Mouse (Mus musculus) thymus, postnatal 25 days (tissue): ENCODE results near the gene Smarcal1.

ENCODE experiments used
- DNase-seq: peaks from one replicate; pipeline ENCODE4 v3.0.0; 2022

The Smarcal1 gene

DNA sequence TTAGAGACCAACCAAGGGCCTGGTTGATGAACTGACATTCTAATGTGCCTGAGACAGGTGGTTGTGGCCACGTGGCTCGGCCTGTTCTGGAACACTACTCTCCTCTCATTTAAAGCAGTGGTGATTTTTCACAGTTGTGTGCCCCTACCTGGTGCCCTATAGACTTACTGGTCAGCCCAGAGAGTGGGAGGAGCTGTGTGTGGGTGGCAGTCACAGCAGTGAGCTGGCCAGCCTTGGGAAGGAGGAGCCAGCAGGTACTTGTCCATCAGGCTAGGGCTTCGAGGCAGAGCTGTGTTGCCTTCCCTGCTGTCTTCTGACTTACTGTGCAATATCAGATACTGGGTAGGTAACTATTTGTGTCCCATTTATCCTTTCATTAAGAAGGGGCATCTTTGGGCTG, 9.3 kb downstream of the Smarcal1 start:
- DNase-seq: no peak

DNA sequence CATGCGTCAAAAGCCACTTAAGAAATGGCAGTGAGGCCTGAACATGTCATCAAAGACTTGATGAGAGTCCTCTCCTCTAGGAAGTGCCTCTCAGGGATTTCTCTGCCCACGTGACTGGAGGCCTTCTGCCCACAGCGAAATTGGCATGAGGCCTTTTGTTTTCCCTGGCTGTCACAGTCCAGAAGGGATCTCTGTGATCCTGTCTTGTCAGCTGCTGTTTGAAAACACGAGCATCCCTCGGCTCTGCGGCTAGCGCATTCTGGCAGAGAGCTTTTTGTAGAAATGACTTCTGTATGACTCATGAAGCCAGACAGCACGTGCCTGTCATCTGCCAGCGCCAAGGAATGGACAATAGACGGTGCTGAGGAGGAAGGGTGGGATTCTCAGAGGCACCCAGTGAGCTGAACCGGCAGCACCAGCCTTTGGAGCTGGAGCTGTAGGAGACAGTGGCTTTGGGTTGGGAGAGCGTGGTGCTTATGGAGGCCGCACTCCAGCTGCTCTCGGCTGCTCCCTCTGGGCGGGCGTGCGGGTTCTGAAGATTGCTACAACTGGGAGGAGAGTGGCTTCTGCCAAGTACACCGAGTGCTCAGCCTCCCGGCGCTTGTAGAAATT, 10.4 kb downstream of the Smarcal1 start:
- DNase-seq: no peak

DNA sequence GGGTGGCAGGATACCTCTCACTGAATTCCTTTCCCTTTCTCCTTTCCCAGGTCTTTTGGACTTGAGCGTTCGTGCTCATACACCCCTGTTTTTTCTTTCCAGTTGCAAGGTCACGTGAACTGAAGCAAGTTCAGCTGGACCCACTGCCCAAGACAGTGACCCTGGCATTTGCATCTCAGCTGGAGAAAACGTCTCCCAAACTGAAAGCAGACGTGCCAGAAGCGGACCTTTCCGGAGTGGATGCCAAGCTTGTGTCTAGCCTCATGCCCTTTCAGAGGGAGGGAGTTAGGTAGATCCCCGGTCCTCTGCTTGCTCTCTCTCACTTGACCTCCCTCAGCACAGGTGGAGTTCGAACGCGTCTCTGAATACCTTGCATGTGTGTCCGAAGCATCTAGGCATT, 12.6 kb downstream of the Smarcal1 start:
- no peak for DNase-seq

DNA sequence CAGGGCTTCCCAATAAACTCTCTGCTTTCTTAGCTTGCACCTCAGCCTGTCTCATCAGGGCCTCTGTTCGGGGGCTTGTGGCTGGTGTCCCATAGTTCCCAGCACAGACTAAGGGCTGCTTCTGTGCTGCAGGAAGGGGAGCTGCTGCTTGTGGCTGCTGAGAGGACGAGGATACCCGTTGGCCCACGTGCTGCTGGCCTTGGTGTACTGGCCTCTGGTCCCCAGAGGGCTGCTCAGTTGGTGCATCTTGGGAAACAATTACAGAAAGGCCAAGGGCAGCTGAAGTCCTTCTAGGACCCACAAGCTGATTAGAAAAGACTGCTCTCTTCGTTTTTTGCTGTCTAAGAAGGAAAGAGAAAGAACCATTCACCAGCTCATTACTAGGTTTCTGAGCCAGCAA, 13.2 kb downstream of the Smarcal1 start:
- no peak for DNase-seq

DNA sequence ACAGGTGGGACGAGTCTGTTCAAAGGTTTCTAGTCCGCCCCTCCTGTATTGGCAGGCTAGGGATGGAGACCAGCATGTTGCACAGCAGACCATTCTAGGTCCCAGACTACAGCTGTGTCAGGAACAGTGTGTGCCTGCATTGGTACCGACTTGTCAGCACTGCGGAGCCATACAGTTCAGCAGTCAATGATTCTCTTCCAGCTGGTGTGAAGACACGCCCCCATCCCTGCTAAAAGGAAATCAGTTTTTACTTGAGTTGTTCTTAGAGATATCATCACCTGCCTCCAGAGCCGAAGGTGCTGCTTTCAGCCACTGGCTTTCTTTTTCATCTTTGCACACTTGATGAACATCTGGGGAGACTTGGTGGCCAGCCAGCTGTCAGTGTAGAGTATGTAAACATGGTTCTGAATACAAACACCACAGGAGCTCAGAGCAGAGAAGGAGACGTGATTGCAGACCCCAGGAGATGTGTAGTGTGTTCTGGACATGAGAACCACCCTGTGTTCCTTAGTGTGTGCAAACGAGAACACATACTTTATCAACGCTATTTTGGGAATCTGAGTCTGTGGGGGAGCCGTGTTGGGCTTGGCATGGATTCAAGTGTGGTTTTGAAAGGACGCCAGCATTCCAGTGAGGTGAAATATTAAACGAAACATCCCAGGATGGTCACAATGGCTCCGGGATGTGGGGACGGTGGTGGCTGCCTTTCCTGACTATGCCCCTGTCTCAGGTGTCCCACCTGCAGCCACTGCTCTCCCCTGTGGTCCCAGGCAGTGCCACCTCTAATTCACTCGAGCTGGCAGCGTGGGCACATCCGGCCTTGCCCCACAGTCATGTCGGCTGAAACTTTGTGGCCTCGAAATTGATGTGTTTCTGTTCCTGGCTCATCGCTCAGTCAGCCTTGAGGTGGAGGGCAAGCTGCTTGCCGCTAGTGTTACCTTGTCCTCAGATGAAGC, 16.4 kb downstream of the Smarcal1 start:
- DNase-seq: no peak

DNA sequence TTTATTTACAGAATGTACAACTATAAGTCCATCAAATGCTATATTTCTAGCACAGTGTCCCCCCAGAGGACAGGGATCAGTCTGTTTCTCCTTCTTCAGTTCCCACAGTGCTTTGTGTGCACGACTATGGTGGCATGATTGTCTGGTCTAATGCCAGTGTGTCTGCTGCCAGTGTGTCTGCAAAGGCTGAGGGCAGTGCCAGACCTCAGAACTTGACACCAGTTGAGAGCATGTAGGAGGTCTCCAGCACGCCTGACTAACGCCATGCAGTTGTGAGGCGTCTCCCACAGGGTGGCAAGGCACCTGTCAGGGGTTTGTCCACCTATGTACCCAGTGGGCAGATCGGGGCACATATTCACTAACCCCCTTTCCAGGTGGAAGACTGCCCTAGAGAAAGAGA, 17.7 kb downstream of the Smarcal1 start:
- no peak for DNase-seq

DNA sequence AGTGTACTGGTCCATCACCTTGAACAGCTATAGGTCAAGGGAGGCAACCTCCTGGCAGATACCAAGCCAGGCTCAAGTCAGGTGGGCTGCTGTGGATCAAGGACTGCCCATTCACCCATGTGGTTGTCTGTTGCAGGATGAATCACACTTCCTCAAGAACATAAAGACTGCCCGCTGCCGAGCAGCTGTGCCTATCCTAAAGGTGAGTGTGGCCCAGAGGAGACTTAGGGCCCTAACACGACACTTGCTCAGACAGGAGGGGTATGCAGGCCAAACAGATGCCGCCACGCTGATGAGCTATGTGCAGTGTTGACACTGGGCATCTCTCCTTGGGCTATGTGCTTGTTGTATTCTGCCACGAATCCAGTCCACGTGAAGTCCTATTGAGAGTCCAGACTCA, 18.2 kb downstream of the Smarcal1 start:
- DNase-seq: no peak

DNA sequence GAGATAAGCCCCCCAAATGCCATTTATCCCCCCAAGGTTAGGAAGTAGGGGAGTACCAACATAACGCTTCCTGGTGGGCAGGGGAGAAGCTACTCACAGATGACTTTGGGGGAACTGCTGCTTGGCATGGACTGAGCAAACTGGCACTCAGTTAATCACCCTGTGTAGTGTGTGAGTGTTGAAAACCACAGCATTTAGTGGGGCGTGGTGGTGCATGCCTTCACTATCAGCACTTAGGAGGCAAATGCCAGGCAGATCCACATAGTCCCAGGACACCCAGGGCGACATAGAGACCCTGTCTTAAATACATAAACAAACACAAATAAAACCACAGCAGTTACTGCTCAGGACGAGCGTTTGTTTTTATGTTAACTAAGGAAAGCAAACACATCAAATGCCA, 19.1 kb downstream of the Smarcal1 start:
- no peak for DNase-seq

DNA sequence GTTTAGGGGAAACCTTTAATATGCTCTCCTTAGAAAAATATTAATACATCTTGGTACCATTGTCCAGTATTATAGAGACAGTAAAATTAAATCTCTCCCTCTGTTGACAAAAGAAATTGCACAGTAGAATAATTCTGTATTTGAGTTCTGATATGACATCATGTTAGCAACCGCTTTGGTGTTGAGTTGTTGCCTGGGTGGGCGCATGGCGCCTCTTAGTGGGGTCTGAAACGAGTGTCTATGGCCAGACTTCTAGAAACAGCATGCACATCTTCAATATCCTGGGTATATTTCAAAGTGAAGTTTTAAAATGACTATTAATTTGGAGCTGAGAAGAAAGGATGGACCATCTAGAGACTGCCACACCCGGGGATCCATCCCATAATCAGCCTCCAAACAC, 19.8 kb downstream of the Smarcal1 start:
- DNase-seq: no peak

DNA sequence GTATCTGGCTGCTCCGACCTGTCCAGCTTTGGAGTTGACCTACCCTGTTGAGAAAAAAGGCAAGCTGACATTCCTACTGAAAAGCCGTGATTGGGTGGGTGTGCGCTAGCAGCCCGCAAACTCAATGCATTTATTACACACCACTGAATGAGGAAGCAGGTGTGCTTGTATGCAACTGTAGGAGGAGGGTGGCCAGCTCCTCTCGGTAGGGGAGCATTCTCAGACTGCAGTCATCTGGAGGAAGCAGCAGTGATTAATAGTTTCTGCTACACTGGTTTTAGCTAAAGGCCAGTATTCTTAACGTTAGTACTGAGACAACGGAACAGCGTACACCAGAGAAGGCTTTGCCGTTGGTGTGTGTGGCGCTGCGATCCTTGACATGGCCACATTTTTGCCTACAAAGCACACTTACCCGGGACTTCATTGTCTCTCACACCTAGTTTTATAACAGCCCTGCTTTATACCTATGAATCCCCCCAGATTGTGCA, 23.2 kb downstream of the Smarcal1 start:
- no peak for DNase-seq

DNA sequence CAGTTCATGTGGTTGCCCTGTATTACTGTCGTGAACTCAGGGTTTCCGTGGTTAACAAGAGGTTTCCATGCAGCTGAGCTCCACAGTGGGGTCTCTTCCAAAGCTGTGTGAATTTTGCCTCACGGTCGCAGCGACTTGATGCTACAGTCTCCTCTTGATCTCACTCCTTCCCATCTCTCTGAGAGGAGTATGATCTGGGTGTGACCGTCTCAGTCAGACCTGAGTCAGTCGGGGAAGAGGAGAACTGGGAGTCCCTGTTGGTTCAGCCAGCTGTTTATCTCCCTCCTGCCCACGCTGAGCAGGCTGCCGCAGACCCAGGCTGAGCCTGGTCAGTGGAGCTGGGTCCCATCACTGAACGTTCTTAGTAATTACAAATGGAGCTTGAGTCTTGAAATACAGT, 26.1 kb downstream of the Smarcal1 start:
- DNase-seq: no peak

DNA sequence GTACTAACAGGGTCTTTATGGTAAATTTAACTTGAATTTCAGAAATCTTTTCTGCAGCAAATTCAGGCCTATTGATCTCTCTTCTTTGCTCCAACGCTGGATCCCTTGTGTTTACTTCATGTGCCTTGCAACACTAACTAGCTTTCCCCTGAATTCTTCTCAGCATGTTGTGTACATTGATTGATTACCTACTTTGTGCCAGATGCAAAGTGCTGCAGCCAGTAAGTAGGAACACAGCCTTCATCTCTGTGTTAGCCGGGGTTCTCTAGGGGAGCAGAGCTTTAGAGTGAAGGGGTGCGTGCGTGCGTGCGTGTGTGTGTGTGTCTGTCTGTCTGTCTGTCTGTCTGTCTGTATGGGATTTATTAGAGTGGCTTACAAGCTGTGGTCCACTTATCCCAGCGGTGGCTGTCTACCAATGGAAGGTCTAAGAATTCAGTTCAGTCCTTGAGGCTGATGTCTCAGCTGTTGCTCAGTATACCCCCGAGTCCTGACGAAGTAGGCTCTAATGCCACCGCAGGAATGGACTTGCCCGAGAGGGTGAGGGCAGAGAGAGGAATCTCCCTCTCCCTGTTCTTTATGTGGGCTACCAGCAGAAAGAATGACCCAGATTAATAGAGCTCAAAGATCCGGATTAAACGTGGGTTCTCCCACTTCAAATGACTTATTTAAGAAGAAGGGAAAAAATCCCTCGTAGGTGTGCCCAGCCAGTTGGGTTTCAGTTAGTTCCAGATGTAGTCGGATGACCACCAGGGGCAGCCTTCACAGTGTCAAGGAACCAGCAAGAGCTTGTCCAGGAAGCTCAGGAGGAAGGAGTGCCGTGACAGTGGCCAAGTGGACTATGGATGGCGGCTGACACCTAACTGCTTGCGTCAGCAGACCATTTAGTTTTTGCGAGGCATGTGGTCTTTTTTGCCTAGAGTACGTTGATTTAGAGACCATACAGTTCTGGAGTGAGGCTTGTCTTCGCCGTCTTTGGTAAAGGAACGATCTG, 27.1 kb downstream of the Smarcal1 start:
- no peak for DNase-seq

DNA sequence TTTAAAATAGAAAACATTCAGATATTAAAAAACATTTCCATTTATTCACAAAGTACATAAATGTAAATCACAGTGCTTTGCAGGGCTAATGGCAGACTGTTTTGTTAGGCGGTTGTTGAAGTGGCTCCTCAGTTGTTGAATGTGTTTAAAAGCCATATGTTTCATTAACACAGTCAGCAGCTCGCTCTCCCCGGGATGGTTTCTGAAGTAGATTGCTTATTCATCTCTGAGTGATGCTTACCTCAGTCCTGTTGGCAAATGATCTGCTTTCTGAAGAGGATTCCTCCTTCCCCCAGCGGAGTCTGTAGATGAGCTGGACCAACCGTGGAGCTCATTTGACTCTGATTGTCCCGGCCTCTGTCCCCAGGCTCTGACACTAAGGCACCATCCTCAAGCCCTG, 29.1 kb downstream of the Smarcal1 start:
- DNase-seq: no peak

DNA sequence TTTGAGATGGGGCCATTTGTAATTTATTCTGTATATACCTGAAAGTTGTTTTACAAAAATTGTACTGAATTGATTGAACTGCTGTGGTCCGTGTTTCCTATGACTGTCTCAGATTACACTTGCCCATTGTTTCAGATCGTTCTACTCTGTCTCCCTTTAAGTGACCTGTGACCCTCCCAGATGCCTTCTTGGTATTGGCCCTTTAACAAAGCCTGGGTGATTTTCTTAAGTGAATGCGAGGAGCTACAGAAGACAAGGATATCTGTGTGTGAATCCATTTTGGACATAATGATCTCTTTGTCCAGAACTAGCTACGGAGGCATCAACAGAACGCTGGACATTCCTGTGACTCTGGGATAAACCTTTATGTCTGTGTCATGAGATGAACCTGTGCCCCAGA, 52.2 kb downstream of the Smarcal1 start:
- DNase-seq: no peak

DNA sequence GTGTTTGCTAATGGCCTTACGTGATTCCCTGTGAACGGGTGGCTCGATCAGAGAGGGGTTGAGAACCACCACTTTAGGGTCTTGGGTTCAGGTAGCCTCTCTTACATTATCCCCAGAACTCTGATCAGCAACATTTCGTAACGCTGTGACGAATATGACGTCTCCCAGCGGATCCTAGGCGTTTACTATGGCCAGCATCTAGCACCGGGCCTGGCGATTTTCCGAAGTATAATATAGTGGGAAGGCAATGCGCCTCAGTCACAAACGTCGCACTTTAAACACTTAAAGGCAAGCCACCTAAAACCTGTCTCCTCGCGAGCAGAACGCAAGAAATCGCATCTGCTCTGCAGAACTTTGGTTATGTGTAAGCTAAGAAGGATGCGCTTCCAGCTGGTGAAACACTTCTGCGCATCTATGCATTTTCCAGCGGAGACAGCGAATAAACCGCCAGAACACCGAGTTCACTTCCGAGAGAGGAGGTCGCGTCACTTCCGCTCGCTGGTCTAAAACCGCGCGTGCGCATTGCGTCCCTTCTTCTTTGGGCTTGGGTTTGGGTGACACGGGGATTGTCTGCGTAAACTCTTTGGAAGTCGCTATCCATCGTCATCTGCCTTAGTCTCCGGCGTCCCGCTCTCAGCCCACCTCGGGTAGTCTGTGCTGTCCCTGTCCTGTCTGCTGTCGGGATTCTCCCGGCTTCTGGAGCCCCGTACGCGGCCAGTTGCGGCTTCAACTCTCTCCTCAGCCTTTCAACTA, 57.8 kb downstream of the Smarcal1 start:
- no peak for DNase-seq

DNA sequence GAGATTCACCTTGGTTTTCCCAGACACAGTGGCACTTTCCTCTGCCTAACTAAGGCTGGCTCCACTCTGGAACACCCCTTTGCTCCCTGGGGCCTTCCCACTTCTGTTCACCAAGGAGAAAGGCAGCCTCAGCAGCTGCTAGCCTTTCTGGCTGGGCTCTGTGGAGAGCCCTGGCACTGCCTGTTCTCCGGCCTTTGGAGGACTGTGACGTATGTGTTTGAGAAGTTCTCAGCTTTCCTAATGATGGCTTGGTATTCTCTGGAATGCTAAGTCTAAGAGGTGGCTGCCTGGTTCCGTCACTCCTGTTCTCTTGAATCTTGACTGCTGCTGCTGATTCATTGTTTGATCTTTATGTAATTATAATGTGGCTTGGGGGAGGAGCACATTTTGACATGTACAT, 90.0 kb downstream of the Smarcal1 start:
- DNase-seq: no peak
